Mouse (Mus musculus): Measurements from ENCODE around the gene Speer4e. TPM values are rescaled to one million over a fixed set of nuclear protein-coding genes. Genes with fewer than 3 reads are reported as not detected.
"Not testable (repeated sequence)": the region's sequence is repeated elsewhere in the genome, so short reads cannot be mapped to it uniquely, and the experiment has no call there.

Gene Speer4e
- total RNA-seq (2017): not detected in 2 replicates

GRCm38 (mm10) chr5:14938329-14938728 is at the start of gene Speer4e:
Speer4e (minus strand) TSS chr5:14938429.
- not testable (repeated sequence) for ATAC-seq (replicated peaks in 1 of 2; ENCODE audit: insufficient read depth in 1 of 2, low FRiP score in 2 of 2, low TSS enrichment in 1 of 2, low read depth in 1 of 2, poor library complexity in 2 of 2, severe bottlenecking in 2 of 2)

- not testable (repeated sequence) for ATAC-seq (replicated peaks in 1 of 2; ENCODE audit: insufficient read depth in 1 of 2, low FRiP score in 2 of 2, low TSS enrichment in 1 of 2, low read depth in 1 of 2, poor library complexity in 2 of 2, severe bottlenecking in 2 of 2)
These were observed 48.6 kb upstream of the Speer4e start for GRCm38 (mm10) chr5:14986649-14987387.

- not testable (repeated sequence) for ATAC-seq (replicated peaks in 1 of 2; ENCODE audit: insufficient read depth in 1 of 2, low FRiP score in 2 of 2, low TSS enrichment in 1 of 2, low read depth in 1 of 2, poor library complexity in 2 of 2, severe bottlenecking in 2 of 2)
These were observed 40.6 kb upstream of the Speer4e start, which contains the start of gene Gm10354 for GRCm38 (mm10) chr5:14978835-14979234. Gm10354 (minus strand) TSS chr5:14978935.

- ATAC-seq (replicated peaks in 1 of 2; ENCODE audit: insufficient read depth in 1 of 2, low FRiP score in 2 of 2, low TSS enrichment in 1 of 2, low read depth in 1 of 2, poor library complexity in 2 of 2, severe bottlenecking in 2 of 2): not testable (repeated sequence)
These were observed 39.1 kb upstream of the Speer4e start for GRCm38 (mm10) chr5:14977368-14977767.

GRCm38 (mm10) chr5:14975294-14975693 is 37.1 kb upstream of the Speer4e start:
- not testable (repeated sequence) for ATAC-seq (replicated peaks in 1 of 2; ENCODE audit: insufficient read depth in 1 of 2, low FRiP score in 2 of 2, low TSS enrichment in 1 of 2, low read depth in 1 of 2, poor library complexity in 2 of 2, severe bottlenecking in 2 of 2)

GRCm38 (mm10) chr5:14972841-14973240 is 34.6 kb upstream of the Speer4e start:
- ATAC-seq (replicated peaks in 1 of 2; ENCODE audit: insufficient read depth in 1 of 2, low FRiP score in 2 of 2, low TSS enrichment in 1 of 2, low read depth in 1 of 2, poor library complexity in 2 of 2, severe bottlenecking in 2 of 2): not testable (repeated sequence)

- not testable (repeated sequence) for ATAC-seq (replicated peaks in 1 of 2; ENCODE audit: insufficient read depth in 1 of 2, low FRiP score in 2 of 2, low TSS enrichment in 1 of 2, low read depth in 1 of 2, poor library complexity in 2 of 2, severe bottlenecking in 2 of 2)
These were observed 25.6 kb upstream of the Speer4e start for GRCm38 (mm10) chr5:14963821-14964220.

- ATAC-seq (replicated peaks in 1 of 2; ENCODE audit: insufficient read depth in 1 of 2, low FRiP score in 2 of 2, low TSS enrichment in 1 of 2, low read depth in 1 of 2, poor library complexity in 2 of 2, severe bottlenecking in 2 of 2): not testable (repeated sequence)
These were observed 23.3 kb upstream of the Speer4e start for GRCm38 (mm10) chr5:14961502-14961901.

- ATAC-seq (replicated peaks in 1 of 2; ENCODE audit: insufficient read depth in 1 of 2, low FRiP score in 2 of 2, low TSS enrichment in 1 of 2, low read depth in 1 of 2, poor library complexity in 2 of 2, severe bottlenecking in 2 of 2): not testable (repeated sequence)
These were observed 17.9 kb upstream of the Speer4e start for GRCm38 (mm10) chr5:14955928-14956706.

- not testable (repeated sequence) for ATAC-seq (replicated peaks in 1 of 2; ENCODE audit: insufficient read depth in 1 of 2, low FRiP score in 2 of 2, low TSS enrichment in 1 of 2, low read depth in 1 of 2, poor library complexity in 2 of 2, severe bottlenecking in 2 of 2)
These were observed 15.4 kb upstream of the Speer4e start for GRCm38 (mm10) chr5:14953587-14953986.

- not testable (repeated sequence) for ATAC-seq (replicated peaks in 1 of 2; ENCODE audit: insufficient read depth in 1 of 2, low FRiP score in 2 of 2, low TSS enrichment in 1 of 2, low read depth in 1 of 2, poor library complexity in 2 of 2, severe bottlenecking in 2 of 2)
These were observed 14.5 kb upstream of the Speer4e start for GRCm38 (mm10) chr5:14952749-14953148.

GRCm38 (mm10) chr5:14951822-14952221 is 13.6 kb upstream of the Speer4e start:
- ATAC-seq (replicated peaks in 1 of 2; ENCODE audit: insufficient read depth in 1 of 2, low FRiP score in 2 of 2, low TSS enrichment in 1 of 2, low read depth in 1 of 2, poor library complexity in 2 of 2, severe bottlenecking in 2 of 2): not testable (repeated sequence)

GRCm38 (mm10) chr5:14947482-14948198 is 9.4 kb upstream of the Speer4e start:
- not testable (repeated sequence) for ATAC-seq (replicated peaks in 1 of 2; ENCODE audit: insufficient read depth in 1 of 2, low FRiP score in 2 of 2, low TSS enrichment in 1 of 2, low read depth in 1 of 2, poor library complexity in 2 of 2, severe bottlenecking in 2 of 2)

GRCm38 (mm10) chr5:14945524-14945923 is 7.3 kb upstream of the Speer4e start:
- not testable (repeated sequence) for ATAC-seq (replicated peaks in 1 of 2; ENCODE audit: insufficient read depth in 1 of 2, low FRiP score in 2 of 2, low TSS enrichment in 1 of 2, low read depth in 1 of 2, poor library complexity in 2 of 2, severe bottlenecking in 2 of 2)

- not testable (repeated sequence) for ATAC-seq (replicated peaks in 1 of 2; ENCODE audit: insufficient read depth in 1 of 2, low FRiP score in 2 of 2, low TSS enrichment in 1 of 2, low read depth in 1 of 2, poor library complexity in 2 of 2, severe bottlenecking in 2 of 2)
These were observed 2.8 kb upstream of the Speer4e start for GRCm38 (mm10) chr5:14941043-14941442.

- ATAC-seq (replicated peaks in 1 of 2; ENCODE audit: insufficient read depth in 1 of 2, low FRiP score in 2 of 2, low TSS enrichment in 1 of 2, low read depth in 1 of 2, poor library complexity in 2 of 2, severe bottlenecking in 2 of 2): not testable (repeated sequence)
These were observed 4.5 kb downstream of the Speer4e start for GRCm38 (mm10) chr5:14933721-14934120.

GRCm38 (mm10) chr5:14927047-14927446 is 11.2 kb downstream of the Speer4e start:
- ATAC-seq (replicated peaks in 1 of 2; ENCODE audit: insufficient read depth in 1 of 2, low FRiP score in 2 of 2, low TSS enrichment in 1 of 2, low read depth in 1 of 2, poor library complexity in 2 of 2, severe bottlenecking in 2 of 2): not testable (repeated sequence)
